Mouse (Mus musculus): ENCODE data around the gene Ergic1.

DNA sequence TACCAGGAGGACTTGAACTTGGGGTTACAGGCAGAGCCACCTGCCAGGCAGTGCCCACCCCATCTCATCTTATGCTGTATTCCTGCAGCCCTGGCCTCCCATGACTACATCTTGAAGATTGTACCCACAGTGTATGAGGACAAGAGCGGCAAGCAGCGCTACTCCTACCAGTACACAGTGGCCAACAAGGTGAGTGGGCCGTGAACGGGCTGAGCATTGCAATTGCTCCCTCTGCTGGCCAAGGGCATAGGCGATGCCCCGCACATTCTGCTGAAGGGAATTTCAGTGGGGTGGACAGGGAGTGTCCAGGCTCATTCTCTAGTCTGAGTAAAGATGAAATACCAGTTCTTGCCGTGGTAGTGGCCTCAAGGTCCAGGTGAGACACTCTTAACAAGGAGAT is 77.4 kb downstream of the Ergic1 start:
- TF ChIP-seq CTCF (IDR thresholded peaks at IDR 0.05; ENCODE audit: extremely low read depth, insufficient read depth, low read length) = peak; percentile 96
- TF ChIP-seq POLR2A (IDR thresholded peaks at IDR 0.05; ENCODE audit: extremely low read depth, insufficient read depth, low read length) = no peak

Data from cortical plate, adult 2 months (tissue).